Mouse (Mus musculus): ENCODE measurements around the gene Rasl10b.

DNA sequence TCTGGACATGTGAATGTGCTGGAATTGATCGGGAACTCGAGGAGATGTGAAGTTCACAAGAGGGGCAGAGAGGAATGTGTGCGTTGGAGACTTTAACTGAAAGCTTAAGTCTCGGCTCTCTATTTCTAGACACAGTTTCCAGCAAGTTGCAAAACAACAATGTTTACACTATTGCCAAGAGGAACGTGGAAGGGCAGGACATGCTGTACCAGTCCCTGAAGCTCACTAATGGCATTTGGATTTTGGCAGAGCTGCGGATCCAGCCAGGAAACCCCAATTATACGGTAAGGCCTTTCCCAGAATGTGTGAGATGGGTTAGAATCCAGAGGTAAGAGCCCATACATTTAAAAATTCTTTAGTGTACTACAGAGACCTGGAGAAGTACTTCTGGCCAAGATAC, 11.3 kb upstream of the Rasl10b start:
- no peak for TF ChIP-seq POLR2A (IDR thresholded peaks at IDR 0.05; ENCODE audit: insufficient read depth, low read length)
- no peak for TF ChIP-seq CTCF (IDR thresholded peaks at IDR 0.05; ENCODE audit: low read depth, low read length)
- TF ChIP-seq EP300 (IDR thresholded peaks at IDR 0.05; ENCODE audit: insufficient read depth, low read depth, low read length), result no peak

Measured in ES-Bruce4 (cell line).